Mouse (Mus musculus): ENCODE results near the gene Cntnap2. TPM values are rescaled to one million over a fixed set of nuclear protein-coding genes. Genes with fewer than 3 reads are reported as not detected.

Gene Cntnap2
- polyA plus RNA-seq, 1 experiment from 2014 or later, result not detected

DNA sequence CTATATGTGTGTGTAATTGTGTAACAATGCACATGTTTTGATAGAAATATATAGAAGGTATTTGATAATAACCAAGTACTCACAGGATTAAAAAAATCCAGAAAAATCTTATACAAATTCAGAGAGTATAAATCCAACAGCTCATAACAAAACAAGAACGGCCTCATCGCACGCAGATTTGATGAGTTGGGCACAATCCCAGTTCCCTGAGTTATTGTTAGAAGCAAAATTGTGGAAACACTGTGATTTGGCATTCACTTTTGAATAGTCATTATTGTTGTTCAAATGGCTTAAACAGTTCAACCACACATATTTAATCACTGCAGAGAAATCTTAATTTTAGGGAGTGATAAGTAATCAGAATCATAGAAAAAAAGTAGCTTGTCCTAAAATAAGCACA is 928.9 kb downstream of the Cntnap2 start:
- DNase-seq, result no peak
- WGBS (ENCODE audit: insufficient replicate concordance), result 77% methylated on average over 3 of the region's 3 CpGs
- H3K4me2 ChIP-seq (ENCODE audit: low read depth, low read length), result no peak overlapping the region
- no peak for TF ChIP-seq EP300 (IDR thresholded peaks at IDR 0.05; ENCODE audit: low read depth)
- TF ChIP-seq CTCF (IDR thresholded peaks at IDR 0.05; ENCODE audit: low read depth), result no peak
- no peaks in the 10 kb centered on the region for H3K9me3 ChIP-seq (ENCODE audit: low read length)
- no peak overlapping the region for H3K4me3 ChIP-seq (ENCODE audit: low read depth, low read length)
- no peaks in the 10 kb centered on the region for H3K27me3 ChIP-seq (ENCODE audit: insufficient read depth, low read length)
- H3K36me3 ChIP-seq (replicated peaks; ENCODE audit: insufficient read depth, low read length), result no peaks in the 10 kb centered on the region
- no peaks in the 10 kb centered on the region for H3K4me1 ChIP-seq (ENCODE audit: insufficient read depth)
- no peak overlapping the region for H3K27ac ChIP-seq (ENCODE audit: low read depth)
- H3K9ac ChIP-seq (replicated peaks), result no peak overlapping the region
- ATAC-seq, result no peak

DNA sequence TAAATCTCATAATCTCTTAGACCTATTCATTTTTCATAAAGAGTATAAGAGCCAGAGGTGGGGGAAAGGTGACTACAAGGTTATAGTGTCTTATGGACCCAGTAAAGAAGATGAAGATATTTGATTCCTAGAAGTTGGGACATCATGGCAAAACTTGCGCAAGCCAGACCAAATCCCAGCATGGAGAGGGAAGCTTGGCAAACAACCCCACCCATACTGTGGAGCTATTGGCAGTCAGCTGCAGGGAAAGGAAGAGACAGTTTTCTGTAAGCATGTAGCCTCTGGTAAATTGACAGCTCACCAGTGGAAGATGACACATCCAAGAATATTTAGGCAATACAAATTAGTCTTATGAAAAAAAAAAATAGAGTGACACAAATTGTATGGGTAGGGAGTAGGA is 931.9 kb downstream of the Cntnap2 start:
- H3K9me3 ChIP-seq (ENCODE audit: low read length), result no peaks in the 10 kb centered on the region
- WGBS (ENCODE audit: insufficient replicate concordance), result 94% methylated on average over 1 of the region's 1 CpGs
- H3K36me3 ChIP-seq (replicated peaks; ENCODE audit: insufficient read depth, low read length), result no peaks in the 10 kb centered on the region
- TF ChIP-seq EP300 (IDR thresholded peaks at IDR 0.05; ENCODE audit: low read depth), result no peak
- TF ChIP-seq CTCF (IDR thresholded peaks at IDR 0.05; ENCODE audit: low read depth), result no peak
- no peak overlapping the region for H3K27ac ChIP-seq (ENCODE audit: low read depth)
- no peaks in the 10 kb centered on the region for H3K27me3 ChIP-seq (ENCODE audit: insufficient read depth, low read length)
- no peak for ATAC-seq
- H3K4me3 ChIP-seq (ENCODE audit: low read depth, low read length), result no peak overlapping the region
- H3K4me1 ChIP-seq (ENCODE audit: insufficient read depth), result no peaks in the 10 kb centered on the region
- H3K9ac ChIP-seq (replicated peaks), result no peak overlapping the region
- no peak for DNase-seq
- H3K4me2 ChIP-seq (ENCODE audit: low read depth, low read length), result no peak overlapping the region

GRCm38 (mm10) chr6:46022515-46023143 is 963.5 kb downstream of the Cntnap2 start:
- Histone ChIP-seq H3K9ac (replicated peaks) (no peak overlapping the region), H3K27me3 (ENCODE audit: insufficient read depth, low read length) (no peaks in the 10 kb centered on the region), H3K4me2 (ENCODE audit: low read depth, low read length) (no peak overlapping the region), H3K36me3 (replicated peaks; ENCODE audit: insufficient read depth, low read length) (no peaks in the 10 kb centered on the region), H3K4me3 (ENCODE audit: low read depth, low read length) (no peak overlapping the region), H3K4me1 (ENCODE audit: insufficient read depth) (no peaks in the 10 kb centered on the region), H3K27ac (ENCODE audit: low read depth) (no peak overlapping the region), H3K9me3 (ENCODE audit: low read length) (no peaks in the 10 kb centered on the region)
- DNase-seq, result no peak
- TF ChIP-seq EP300 (IDR thresholded peaks at IDR 0.05; ENCODE audit: low read depth) (no peak), CTCF (IDR thresholded peaks at IDR 0.05; ENCODE audit: low read depth) (no peak)
- no peak for ATAC-seq
- 60% methylated on average over 2 of the region's 2 CpGs for WGBS (ENCODE audit: insufficient replicate concordance)

- Histone ChIP-seq H3K9me3 (ENCODE audit: low read length) (no peaks in the 10 kb centered on the region), H3K4me3 (ENCODE audit: low read depth, low read length) (no peak overlapping the region), H3K4me2 (ENCODE audit: low read depth, low read length) (no peak overlapping the region), H3K9ac (replicated peaks) (no peak overlapping the region), H3K27ac (ENCODE audit: low read depth) (no peak overlapping the region), H3K36me3 (replicated peaks; ENCODE audit: insufficient read depth, low read length) (no peaks in the 10 kb centered on the region), H3K27me3 (ENCODE audit: insufficient read depth, low read length) (no peaks in the 10 kb centered on the region), H3K4me1 (ENCODE audit: insufficient read depth) (no peaks in the 10 kb centered on the region)
- DNase-seq (no peak), ATAC-seq (no peak)
- TF ChIP-seq CTCF (IDR thresholded peaks at IDR 0.05; ENCODE audit: low read depth), result no peak
- no peak for TF ChIP-seq EP300 (IDR thresholded peaks at IDR 0.05; ENCODE audit: low read depth)
- WGBS (ENCODE audit: insufficient replicate concordance), result 55% methylated on average over 2 of the region's 2 CpGs
These were observed 972.9 kb downstream of the Cntnap2 start for GRCm38 (mm10) chr6:46031821-46032594.

GRCm38 (mm10) chr6:46033108-46033507 is 974.0 kb downstream of the Cntnap2 start:
- ATAC-seq (no peak), DNase-seq (no peak)
- TF ChIP-seq CTCF (IDR thresholded peaks at IDR 0.05; ENCODE audit: low read depth), result no peak
- no peak for TF ChIP-seq EP300 (IDR thresholded peaks at IDR 0.05; ENCODE audit: low read depth)
- Histone ChIP-seq H3K27me3 (ENCODE audit: insufficient read depth, low read length) (no peaks in the 10 kb centered on the region), H3K27ac (ENCODE audit: low read depth) (no peak overlapping the region), H3K9ac (replicated peaks) (no peak overlapping the region), H3K36me3 (replicated peaks; ENCODE audit: insufficient read depth, low read length) (no peaks in the 10 kb centered on the region), H3K9me3 (ENCODE audit: low read length) (no peaks in the 10 kb centered on the region), H3K4me3 (ENCODE audit: low read depth, low read length) (no peak overlapping the region), H3K4me2 (ENCODE audit: low read depth, low read length) (no peak overlapping the region), H3K4me1 (ENCODE audit: insufficient read depth) (no peaks in the 10 kb centered on the region)
- WGBS (ENCODE audit: insufficient replicate concordance), result 60% methylated on average over 2 of the region's 2 CpGs

GRCm38 (mm10) chr6:46040671-46041070 is 981.5 kb downstream of the Cntnap2 start:
- H3K4me3 ChIP-seq (ENCODE audit: low read depth, low read length), result no peak overlapping the region
- no peaks in the 10 kb centered on the region for H3K4me1 ChIP-seq (ENCODE audit: insufficient read depth)
- no peaks in the 10 kb centered on the region for H3K9me3 ChIP-seq (ENCODE audit: low read length)
- ATAC-seq (no peak), DNase-seq (no peak)
- H3K4me2 ChIP-seq (ENCODE audit: low read depth, low read length), result no peak overlapping the region
- no peak overlapping the region for H3K27ac ChIP-seq (ENCODE audit: low read depth)
- 80% methylated on average over 4 of the region's 4 CpGs for WGBS (ENCODE audit: insufficient replicate concordance)
- no peak overlapping the region for H3K9ac ChIP-seq (replicated peaks)
- H3K27me3 ChIP-seq (ENCODE audit: insufficient read depth, low read length), result no peaks in the 10 kb centered on the region
- H3K36me3 ChIP-seq (replicated peaks; ENCODE audit: insufficient read depth, low read length), result no peaks in the 10 kb centered on the region
- TF ChIP-seq CTCF (IDR thresholded peaks at IDR 0.05; ENCODE audit: low read depth) (no peak), EP300 (IDR thresholded peaks at IDR 0.05; ENCODE audit: low read depth) (no peak)

Data from liver, postnatal 0 days (tissue).